Mouse (Mus musculus): ENCODE data around the gene Usp43. TPM values are rescaled to one million over a fixed set of nuclear protein-coding genes. Genes with fewer than 3 reads are reported as not detected.

Gene Usp43
- 2.7 and 3.0 TPM in 2 replicates for polyA plus RNA-seq (2015; fragmentation: Nextera tagmentation; extraction: Ambion mirVana)

DNA sequence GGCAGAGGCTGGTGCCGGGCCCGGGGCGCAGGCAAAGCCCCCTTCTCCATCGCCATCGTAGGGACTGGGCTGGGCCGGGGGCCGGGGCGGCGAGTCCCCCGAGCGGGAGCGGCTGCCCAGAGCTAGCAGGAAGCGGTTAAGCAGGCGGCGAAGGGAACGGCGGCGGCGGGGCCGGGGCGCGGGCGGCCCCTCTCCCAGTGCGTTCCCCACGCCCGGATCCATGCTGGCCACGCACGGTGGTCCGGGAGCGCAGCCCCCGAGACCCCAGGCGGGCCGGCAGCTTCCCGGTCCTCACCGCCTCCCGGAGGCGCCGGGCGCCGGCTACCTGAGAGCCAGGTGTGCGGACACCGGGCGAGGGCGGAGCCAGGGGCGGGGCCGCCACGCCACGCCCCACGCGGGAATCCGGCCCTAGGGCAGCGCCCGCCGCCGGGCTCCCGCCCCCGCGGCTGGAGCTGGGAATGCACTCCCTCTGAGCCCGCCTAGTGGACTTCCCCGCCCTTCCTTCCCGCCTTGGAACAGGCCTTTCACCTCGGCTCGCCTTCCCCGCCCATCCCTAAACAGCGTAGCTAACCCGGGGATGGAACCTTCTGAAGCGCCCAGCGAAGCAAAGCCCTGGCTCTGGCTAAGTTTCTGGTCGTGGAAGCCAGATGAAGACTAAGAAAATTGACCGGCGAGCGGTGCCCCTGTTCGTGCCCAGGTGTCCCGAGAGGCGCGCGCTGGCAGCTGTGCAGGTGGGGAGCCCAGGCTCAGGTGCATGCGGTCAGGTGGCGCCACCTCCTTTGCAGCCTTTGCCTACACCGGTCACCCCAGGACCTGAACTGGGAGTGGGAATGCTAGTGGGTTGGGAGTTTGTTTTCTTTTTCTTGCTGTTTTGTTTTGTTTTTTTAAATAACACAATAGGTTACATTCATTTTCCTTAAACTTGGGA lies at the start of gene Usp43:
Gene Usp43, minus strand, starts transcription at position 327 of the 928 bp plus-strand sequence.
- peak within 1 kb of the TSS; percentile 99 for H3K4me2 ChIP-seq (replicated peaks; ENCODE audit: low read depth, low read length)
- 2% methylated on average over 64 of the region's 80 CpGs for WGBS

DNA sequence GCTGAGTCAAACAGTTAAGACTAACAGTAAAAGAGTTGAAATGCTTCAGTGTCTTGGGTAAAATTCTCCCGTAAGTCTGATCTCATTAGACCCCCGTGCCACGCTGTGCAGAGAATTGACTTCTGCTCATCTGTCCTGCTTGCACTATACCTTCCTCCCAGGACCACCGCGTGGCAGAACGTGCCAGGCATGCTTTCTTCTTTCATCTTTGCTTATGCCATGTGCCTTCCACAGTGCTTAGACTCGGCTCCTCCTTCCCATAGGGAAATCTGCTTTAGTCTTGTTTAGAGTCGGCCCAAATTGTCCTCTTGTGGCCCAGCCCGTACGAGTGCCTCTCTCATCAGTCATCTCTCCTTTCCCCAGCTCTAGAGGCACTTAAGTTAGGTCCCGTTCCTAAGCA lies 45.9 kb upstream of the Usp43 start:
- Histone ChIP-seq H3K9me3 (ENCODE audit: low read length) (no peaks in the 10 kb centered on the region), H3K27me3 (replicated peaks; ENCODE audit: insufficient read depth, low read length) (no peaks in the 10 kb centered on the region), H3K27ac (ENCODE audit: low read length) (no peak overlapping the region), H3K36me3 (ENCODE audit: insufficient read depth, low read length) (no peaks in the 10 kb centered on the region), H3K4me1 (ENCODE audit: insufficient read depth, low read depth, low read length) (peaks cover 14% of the 10 kb centered on the region), H3K4me2 (replicated peaks; ENCODE audit: low read depth, low read length) (0 out of 2 replicates have a peak overlapping the region, but pooled peaks have one; percentile 8), H3K9ac (replicated peaks; ENCODE audit: low read depth) (no peak overlapping the region), H3K4me3 (ENCODE audit: low read depth, low read length) (no peak overlapping the region)
- 59% methylated on average over 11 of the region's 11 CpGs for WGBS
- ATAC-seq (peak; percentile 25; the same call in 1 of the 2 replicates), DNase-seq (ENCODE audit: low spot score) (peak; percentile 54)
- TF ChIP-seq EP300 (IDR thresholded peaks at IDR 0.05): no peak
- no peak for TF ChIP-seq CTCF (IDR thresholded peaks at IDR 0.05)

More for the DNA sequence above, at the start of gene Usp43:
- Histone ChIP-seq H3K9me3 (ENCODE audit: low read length) (no peaks in the 10 kb centered on the region), H3K4me3 (ENCODE audit: low read depth, low read length) (peak within 1 kb of the TSS; percentile 77), H3K27me3 (replicated peaks; ENCODE audit: insufficient read depth, low read length) (no peaks in the 10 kb centered on the region), H3K9ac (replicated peaks; ENCODE audit: low read depth) (peak within 1 kb of the TSS; percentile 72), H3K27ac (ENCODE audit: low read length) (peak within 1 kb of the TSS; percentile 94), H3K36me3 (ENCODE audit: insufficient read depth, low read length) (no peaks in the 10 kb centered on the region), H3K4me1 (ENCODE audit: insufficient read depth, low read depth, low read length) (no peaks in the 10 kb centered on the region; the same call in 1 of the 2 replicates)
- peak; percentile 35; the same call in 1 of the 2 replicates for TF ChIP-seq CTCF (IDR thresholded peaks at IDR 0.05)
- TF ChIP-seq EP300 (IDR thresholded peaks at IDR 0.05): no peak
- DNase-seq (ENCODE audit: low spot score) (peak; percentile 94), ATAC-seq (peak; percentile 94)

DNA sequence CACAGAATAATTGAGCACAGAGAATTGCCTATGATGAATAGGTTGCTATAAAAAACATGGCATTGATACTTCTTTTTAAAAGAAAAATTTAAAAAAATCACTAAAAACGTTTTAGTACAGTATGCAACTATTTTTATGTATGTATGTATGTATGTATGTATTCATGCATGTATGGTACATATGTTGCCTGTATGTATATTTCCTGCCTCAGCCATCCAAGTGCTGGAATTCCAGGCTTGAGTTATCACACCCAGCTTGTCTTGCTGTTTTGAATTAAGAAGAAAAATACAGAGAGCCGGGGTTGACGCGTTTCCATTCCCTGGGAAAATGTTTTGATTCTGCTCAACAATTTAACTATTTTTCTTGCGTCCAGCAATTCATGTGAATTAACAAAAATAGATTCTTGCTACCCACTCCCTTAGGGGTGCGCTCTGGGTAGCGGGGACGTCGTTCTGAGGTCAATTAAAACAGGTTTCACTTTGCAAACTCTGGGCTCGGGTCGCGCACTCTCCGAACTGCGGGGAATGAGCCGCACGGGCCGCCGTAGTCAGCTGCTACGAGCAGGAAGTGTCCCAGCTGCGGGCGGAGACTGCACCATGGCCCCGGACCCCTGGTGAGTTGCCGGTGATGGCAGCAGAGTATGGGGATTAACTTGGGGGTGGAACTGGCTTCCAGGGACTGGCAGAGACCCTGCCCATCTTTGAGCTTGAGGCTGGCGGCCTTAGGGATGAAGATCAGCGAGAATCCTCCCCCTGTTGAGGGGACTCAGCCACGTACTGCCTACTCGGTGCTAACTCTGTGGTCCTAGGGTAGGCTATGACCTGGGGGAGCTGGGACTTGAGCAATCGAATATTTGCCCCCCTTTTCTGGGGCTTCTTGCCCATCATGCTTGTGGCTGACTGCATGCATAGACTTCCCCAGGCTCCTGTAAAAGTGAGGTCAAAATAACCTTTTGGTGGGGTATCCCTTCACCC lies 44.2 kb upstream of the Usp43 start, which contains the start of gene Stx8:
Gene Stx8, plus strand, starts transcription at position 289 of the 974 bp plus-strand sequence.
- WGBS: under 1% methylated on average over 28 of the region's 28 CpGs
- peak within 1 kb of the TSS; percentile 65 for H3K4me3 ChIP-seq (ENCODE audit: low read depth, low read length)
- H3K27ac ChIP-seq (ENCODE audit: low read length): peak within 1 kb of the TSS; percentile 43; the same call in 1 of the 2 replicates
- H3K36me3 ChIP-seq (ENCODE audit: insufficient read depth, low read length): no peaks in the 10 kb centered on the region
- H3K9ac ChIP-seq (replicated peaks; ENCODE audit: low read depth): peak within 1 kb of the TSS; percentile 71
- peak; percentile 89 for ATAC-seq
- peaks cover 14% of the 10 kb centered on the region for H3K4me1 ChIP-seq (ENCODE audit: insufficient read depth, low read depth, low read length)
- no peaks in the 10 kb centered on the region for H3K9me3 ChIP-seq (ENCODE audit: low read length)
- peak within 1 kb of the TSS; percentile 73 for H3K4me2 ChIP-seq (replicated peaks; ENCODE audit: low read depth, low read length)
- TF ChIP-seq EP300 (IDR thresholded peaks at IDR 0.05) (no peak), CTCF (IDR thresholded peaks at IDR 0.05) (no peak)
- DNase-seq (ENCODE audit: low spot score): peak; percentile 91
- H3K27me3 ChIP-seq (replicated peaks; ENCODE audit: insufficient read depth, low read length): no peaks in the 10 kb centered on the region

DNA sequence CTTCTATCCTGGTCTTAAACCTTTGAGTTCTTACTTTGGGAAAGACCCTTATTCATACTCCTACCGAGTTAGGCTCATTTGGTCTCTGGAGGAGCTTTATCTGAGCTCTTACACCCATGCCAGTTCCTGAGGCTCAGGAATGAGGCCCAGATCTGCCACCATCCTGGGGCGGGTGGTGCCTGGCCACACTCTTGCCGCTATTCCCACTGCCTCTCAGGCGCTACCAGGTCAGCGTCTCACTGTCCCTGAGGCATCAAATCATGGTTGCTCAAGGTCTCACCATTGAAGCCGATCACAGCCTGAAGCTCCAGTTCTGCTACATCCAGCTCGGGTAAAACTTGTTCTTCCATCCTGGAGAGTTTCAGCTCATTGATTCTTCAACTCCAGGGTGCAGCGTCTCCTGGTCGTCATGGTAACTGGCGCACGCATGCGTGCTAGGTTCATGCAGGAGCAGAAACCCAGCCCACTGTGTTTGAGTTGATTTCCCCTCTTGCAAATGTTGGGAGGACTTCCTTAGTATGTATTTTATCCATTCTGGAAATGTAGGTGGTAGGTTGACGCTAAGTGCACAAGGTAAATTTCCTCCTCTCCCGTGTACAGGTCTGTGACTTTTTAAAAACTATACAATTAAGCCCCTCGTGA lies 43.4 kb upstream of the Usp43 start, which contains the start of gene Cfap52:
Gene Cfap52, minus strand, starts transcription at position 410 of the 642 bp plus-strand sequence.
- peaks cover 14% of the 10 kb centered on the region for H3K4me1 ChIP-seq (ENCODE audit: insufficient read depth, low read depth, low read length)
- no peak for TF ChIP-seq CTCF (IDR thresholded peaks at IDR 0.05)
- no peak for TF ChIP-seq EP300 (IDR thresholded peaks at IDR 0.05)
- no peaks in the 10 kb centered on the region for H3K9me3 ChIP-seq (ENCODE audit: low read length)
- peak within 1 kb of the TSS; percentile 43; the same call in 1 of the 2 replicates for H3K27ac ChIP-seq (ENCODE audit: low read length)
- H3K4me2 ChIP-seq (replicated peaks; ENCODE audit: low read depth, low read length): peak within 1 kb of the TSS; percentile 73
- H3K9ac ChIP-seq (replicated peaks; ENCODE audit: low read depth): peak within 1 kb of the TSS; percentile 71
- peak; percentile 81 for DNase-seq (ENCODE audit: low spot score)
- peak; percentile 77 for ATAC-seq
- no peaks in the 10 kb centered on the region for H3K36me3 ChIP-seq (ENCODE audit: insufficient read depth, low read length)
- H3K4me3 ChIP-seq (ENCODE audit: low read depth, low read length): peak within 1 kb of the TSS; percentile 65
- H3K27me3 ChIP-seq (replicated peaks; ENCODE audit: insufficient read depth, low read length): no peaks in the 10 kb centered on the region
- WGBS: 8% methylated on average over 15 of the region's 15 CpGs

DNA sequence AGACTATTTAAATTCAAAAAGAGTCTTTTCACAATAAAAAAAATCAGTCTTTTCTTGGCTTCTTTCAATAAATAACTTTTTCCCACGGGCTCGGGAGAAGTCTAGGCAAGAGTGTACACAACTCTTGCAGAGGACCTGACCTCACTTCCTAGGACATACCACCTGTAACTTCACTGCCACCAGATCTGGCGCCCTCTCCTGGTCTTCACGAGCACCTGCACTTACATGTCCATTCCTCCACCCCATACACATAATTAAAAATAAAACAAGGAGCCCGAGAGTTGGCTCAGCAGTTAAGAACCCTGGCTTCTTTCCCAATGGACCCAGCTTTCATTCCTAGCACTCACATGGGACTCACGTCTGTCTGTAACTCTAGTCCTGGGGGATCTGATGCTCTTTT lies 42.2 kb upstream of the Usp43 start:
- no peaks in the 10 kb centered on the region for H3K27me3 ChIP-seq (replicated peaks; ENCODE audit: insufficient read depth, low read length)
- H3K9ac ChIP-seq (replicated peaks; ENCODE audit: low read depth): no peak overlapping the region
- TF ChIP-seq CTCF (IDR thresholded peaks at IDR 0.05) (peak; percentile 52), EP300 (IDR thresholded peaks at IDR 0.05) (no peak)
- H3K9me3 ChIP-seq (ENCODE audit: low read length): no peaks in the 10 kb centered on the region
- H3K4me2 ChIP-seq (replicated peaks; ENCODE audit: low read depth, low read length): no peak overlapping the region
- H3K36me3 ChIP-seq (ENCODE audit: insufficient read depth, low read length): no peaks in the 10 kb centered on the region
- peaks cover 14% of the 10 kb centered on the region for H3K4me1 ChIP-seq (ENCODE audit: insufficient read depth, low read depth, low read length)
- no peak for ATAC-seq
- no peak overlapping the region for H3K4me3 ChIP-seq (ENCODE audit: low read depth, low read length)
- 57% methylated on average over 6 of the region's 6 CpGs for WGBS
- peak; percentile 26 for DNase-seq (ENCODE audit: low spot score)
- no peak overlapping the region for H3K27ac ChIP-seq (ENCODE audit: low read length)
